Mouse (Mus musculus) bone marrow macrophage, adult 2 months (primary cell): ENCODE results near the gene Mettl23. TPM values are rescaled to one million over a fixed set of nuclear protein-coding genes. Genes with fewer than 3 reads are reported as not detected.

ENCODE experiments used
- H3K27ac ChIP-seq: 2 replicates; pipeline ENCODE4 v1.5.1; 2012; ENCODE audit warnings: low read depth, low read length; ENCODE audit not compliant: insufficient read depth
- H3K4me1 ChIP-seq: 2 replicates; pipeline ENCODE4 v1.6.1; 2012; ENCODE audit warnings: low read length; ENCODE audit not compliant: control insufficient read depth, insufficient read depth
- H3K4me3 ChIP-seq: 2 replicates; pipeline ENCODE4 v1.5.1; 2012; ENCODE audit warnings: mild to moderate bottlenecking, low read length, moderate library complexity; ENCODE audit not compliant: insufficient read depth
- CTCF ChIP-seq: IDR thresholded peaks from 2 replicates; pipeline ENCODE4 v1.5.1; 2012; ENCODE audit warnings: low read depth, mild to moderate bottlenecking, low read length, moderate library complexity
- POLR2A ChIP-seq: IDR thresholded peaks from 2 replicates; pipeline ENCODE4 v1.6.1; 2012; ENCODE audit warnings: mild to moderate bottlenecking, low read depth, low read length, borderline replicate concordance
- polyA plus RNA-seq: library from polyadenylated mRNA; stranded (reverse); fragments of >200 nt; gene quantifications from 2 replicates; pipeline ENCODE4 v1.2.4, GENCODE M21; 2012; ENCODE audit not compliant: missing spikeins, insufficient read depth, insufficient read length

Gene Mettl23
- polyA plus RNA-seq, 1 experiment = 28.0 TPM

DNA sequence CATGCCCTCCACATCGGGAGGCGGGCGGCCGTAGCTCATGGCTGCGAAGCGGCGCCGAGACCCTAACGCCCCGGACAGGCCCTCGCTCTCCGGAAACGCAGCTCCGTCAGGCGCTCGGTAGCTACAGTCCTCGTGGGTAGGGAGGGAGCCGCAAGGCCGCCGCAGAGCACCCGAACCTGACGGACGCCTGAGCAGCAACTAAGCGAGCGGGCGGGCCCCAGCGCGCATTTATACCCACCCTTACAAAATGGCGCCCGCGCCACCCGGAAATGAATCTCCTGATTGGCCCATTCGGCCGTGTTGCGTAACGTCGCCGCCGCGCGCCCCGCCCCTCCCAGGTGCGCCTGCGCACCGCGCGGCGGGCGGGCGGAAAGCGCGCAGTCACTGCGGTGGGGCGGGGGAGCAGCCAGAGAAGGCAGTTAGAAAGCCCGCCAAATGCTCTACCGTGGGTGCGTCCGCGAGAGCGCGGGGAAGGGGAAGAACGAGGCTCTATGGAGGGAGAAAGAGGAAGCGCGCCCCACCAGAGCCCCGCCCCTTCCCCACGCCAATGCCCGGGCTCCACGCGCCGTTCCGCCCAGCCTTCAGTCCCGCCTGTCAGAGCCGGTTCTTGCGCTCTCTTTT, 9.9 kb downstream of the Mettl23 start, which contains the start of gene Srsf2:
Srsf2 (minus strand) TSS at position 204 of the 621 bp plus-strand sequence.
- no peak for TF ChIP-seq CTCF
- peak; percentile 96 for TF ChIP-seq POLR2A
- Histone ChIP-seq H3K4me3 (peak within 1 kb of the TSS; percentile 97), H3K4me1 (peaks cover 12% of the 10 kb centered on the region), H3K27ac (peak within 1 kb of the TSS; percentile 97)

DNA sequence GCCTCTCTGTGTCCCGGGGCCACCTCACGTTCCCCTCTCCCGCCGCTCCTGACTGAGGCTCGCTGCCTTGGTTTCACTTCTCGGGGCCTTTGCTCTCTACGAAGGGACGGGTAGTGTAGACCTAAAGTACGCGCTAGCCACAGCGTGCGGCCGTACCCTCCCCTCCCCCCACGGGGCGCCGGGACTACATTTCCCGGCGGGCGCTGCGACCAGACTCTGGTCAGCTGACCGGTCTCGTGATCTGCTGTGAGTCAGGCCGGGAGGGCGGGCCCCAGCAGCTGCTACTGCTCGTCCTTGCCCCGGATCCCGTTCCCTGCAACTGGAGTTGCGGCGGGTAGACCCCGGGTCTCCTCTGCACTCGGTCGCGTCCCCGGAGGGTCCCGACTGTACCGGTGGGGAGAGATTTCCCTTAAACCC, 10.4 kb downstream of the Mettl23 start:
- Histone ChIP-seq H3K27ac (peak overlapping the region; percentile 97), H3K4me3 (peak overlapping the region; percentile 92), H3K4me1 (peaks cover 12% of the 10 kb centered on the region)
- TF ChIP-seq CTCF (no peak), POLR2A (peak; percentile 47; the same call in 1 of the 2 replicates)

DNA sequence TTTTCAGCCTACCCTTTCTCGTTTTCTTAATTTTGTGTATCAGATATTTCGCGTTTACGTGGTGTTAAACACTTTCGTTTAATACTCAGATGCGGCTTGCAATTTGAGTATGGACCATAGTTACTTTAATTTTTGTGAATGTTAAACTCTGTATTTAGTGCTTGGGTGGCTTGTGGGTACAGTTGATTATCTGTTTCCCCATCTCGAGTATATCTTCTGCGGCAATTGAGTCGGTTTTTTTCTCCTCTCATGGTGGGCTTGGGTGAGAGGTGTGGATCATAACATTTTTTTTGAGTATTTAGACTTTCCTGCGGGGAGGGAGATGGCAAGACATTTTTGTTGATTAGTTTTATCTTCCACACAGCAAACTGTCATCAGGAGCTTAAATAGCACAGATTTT, 11.2 kb downstream of the Mettl23 start:
- TF ChIP-seq POLR2A = no peak
- H3K4me3 ChIP-seq = peak overlapping the region; percentile 92
- peak overlapping the region; percentile 97 for H3K27ac ChIP-seq
- peaks cover 12% of the 10 kb centered on the region for H3K4me1 ChIP-seq

DNA sequence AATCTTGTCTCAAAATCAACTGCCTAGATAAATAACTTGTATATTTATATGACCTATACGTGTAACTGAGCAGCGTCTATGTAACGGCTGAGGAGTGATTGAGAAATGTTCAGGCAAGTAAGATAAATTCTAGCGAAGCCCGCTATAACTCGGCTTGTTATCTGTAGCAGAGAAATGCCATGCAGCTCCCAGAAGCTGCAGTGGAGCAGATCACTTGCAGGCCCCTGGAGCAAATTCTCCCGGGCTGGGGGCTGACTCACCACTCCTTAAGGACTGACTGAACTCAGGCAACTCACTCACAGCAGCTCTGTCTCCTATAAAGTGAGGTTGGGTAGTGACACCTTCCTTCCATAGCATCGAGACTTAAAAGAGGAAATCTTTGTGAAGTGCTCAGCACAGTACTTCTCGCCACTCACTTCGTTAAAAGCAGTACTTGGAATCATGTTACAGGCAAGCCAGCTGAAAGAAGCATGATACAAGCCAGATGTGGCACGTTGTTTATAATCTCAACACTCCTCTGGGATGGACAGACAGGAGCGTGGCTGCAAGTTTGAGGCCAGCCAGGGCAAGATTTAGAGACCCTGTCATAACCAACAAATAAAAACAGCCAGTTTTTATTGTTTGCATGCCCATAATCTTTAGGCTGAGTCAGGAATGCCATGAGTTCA, 14.2 kb downstream of the Mettl23 start:
- Histone ChIP-seq H3K4me1 (peaks cover 12% of the 10 kb centered on the region), H3K4me3 (no peak overlapping the region), H3K27ac (no peak overlapping the region)
- no peak for TF ChIP-seq CTCF
- TF ChIP-seq POLR2A = no peak

- TF ChIP-seq CTCF (no peak), POLR2A (no peak)
- H3K4me3 ChIP-seq = no peak overlapping the region
- peaks cover 36% of the 10 kb centered on the region for H3K4me1 ChIP-seq
- H3K27ac ChIP-seq = no peak overlapping the region
Observed at GRCm38 (mm10) chr11:116864444-116864843, 21.4 kb downstream of the Mettl23 start.

GRCm38 (mm10) chr11:116865945-116866585, 23.0 kb downstream of the Mettl23 start:
- peaks cover 45% of the 10 kb centered on the region for H3K4me1 ChIP-seq
- no peak overlapping the region for H3K4me3 ChIP-seq
- peak overlapping the region; percentile 99 for H3K27ac ChIP-seq
- TF ChIP-seq CTCF (no peak), POLR2A (no peak)

GRCm38 (mm10) chr11:116868129-116868528, 25.1 kb downstream of the Mettl23 start:
- H3K4me1 ChIP-seq = peaks cover 58% of the 10 kb centered on the region
- peak overlapping the region; percentile 99 for H3K27ac ChIP-seq
- TF ChIP-seq POLR2A = no peak
- no peak for TF ChIP-seq CTCF
- H3K4me3 ChIP-seq = peak overlapping the region; percentile 50

DNA sequence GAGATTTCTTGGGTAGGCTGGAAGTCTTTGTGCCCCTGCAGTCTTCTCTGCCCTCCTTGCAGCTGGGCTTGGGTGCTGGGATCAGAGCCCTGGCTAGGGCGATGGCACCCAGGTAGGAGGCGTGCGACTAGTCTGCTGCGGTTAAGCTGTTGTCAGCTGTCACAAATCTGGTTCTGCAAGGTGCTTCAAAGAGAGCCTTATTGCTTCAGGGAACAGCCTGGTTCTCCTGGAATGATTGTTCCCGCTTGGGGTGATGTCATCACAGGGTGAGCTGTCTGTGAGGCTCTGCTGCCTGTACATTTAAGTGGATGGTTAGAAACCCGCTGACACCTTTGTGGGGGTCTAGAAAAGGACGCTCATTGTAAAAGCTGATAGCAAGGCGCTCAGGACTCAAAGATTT, 26.1 kb downstream of the Mettl23 start:
- Histone ChIP-seq H3K27ac (peak overlapping the region; percentile 99), H3K4me1 (peaks cover 69% of the 10 kb centered on the region), H3K4me3 (peak overlapping the region; percentile 50)
- TF ChIP-seq POLR2A (no peak), CTCF (no peak)

DNA sequence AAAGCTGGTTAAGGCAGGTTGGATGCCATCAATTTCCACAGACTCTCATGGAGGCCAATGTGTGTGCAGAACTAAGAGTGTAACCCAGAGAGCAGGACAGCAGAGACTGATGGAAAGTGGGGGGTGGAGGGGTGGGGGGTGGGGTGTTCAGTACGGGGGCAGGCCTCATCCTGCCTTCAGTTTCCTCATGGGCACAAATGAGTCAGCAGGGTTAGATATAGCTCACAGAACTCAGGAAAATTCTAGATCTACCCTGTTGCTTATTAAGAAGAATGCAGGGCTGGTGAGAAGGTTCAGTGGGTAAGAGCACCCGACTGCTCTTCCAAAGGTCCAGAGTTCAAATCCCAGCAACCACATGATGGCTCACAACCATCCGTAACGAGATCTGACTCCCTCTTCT, 26.6 kb downstream of the Mettl23 start:
- peak overlapping the region; percentile 99 for H3K27ac ChIP-seq
- no peak for TF ChIP-seq CTCF
- no peak for TF ChIP-seq POLR2A
- peaks cover 73% of the 10 kb centered on the region for H3K4me1 ChIP-seq
- H3K4me3 ChIP-seq = peak overlapping the region; percentile 50

DNA sequence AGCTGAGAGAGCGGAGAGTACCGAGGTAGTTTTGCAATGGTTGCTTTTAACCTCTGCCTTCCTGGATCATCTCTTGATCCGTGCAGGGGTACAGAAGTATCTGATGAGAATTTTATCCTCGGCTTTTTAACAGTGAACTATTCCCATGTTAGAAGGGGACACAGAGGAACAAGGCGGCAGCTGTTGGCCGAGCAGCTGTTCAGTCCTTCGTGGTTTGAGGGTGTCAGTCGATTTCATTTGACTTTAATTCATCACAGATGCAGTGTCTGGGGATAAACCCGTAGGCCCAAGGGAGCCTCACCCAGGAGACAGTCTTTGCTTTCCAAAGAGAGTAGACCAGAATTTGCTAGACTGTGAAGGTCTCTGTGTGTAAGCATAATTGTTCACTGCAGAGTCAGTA, 28.5 kb downstream of the Mettl23 start:
- Histone ChIP-seq H3K27ac (no peak overlapping the region), H3K4me3 (no peak overlapping the region), H3K4me1 (peaks cover 61% of the 10 kb centered on the region)
- TF ChIP-seq POLR2A (no peak), CTCF (no peak)
